Comparison of ENCODE assay signal across 32 mouse cellular contexts in the genomic region with DNA sequence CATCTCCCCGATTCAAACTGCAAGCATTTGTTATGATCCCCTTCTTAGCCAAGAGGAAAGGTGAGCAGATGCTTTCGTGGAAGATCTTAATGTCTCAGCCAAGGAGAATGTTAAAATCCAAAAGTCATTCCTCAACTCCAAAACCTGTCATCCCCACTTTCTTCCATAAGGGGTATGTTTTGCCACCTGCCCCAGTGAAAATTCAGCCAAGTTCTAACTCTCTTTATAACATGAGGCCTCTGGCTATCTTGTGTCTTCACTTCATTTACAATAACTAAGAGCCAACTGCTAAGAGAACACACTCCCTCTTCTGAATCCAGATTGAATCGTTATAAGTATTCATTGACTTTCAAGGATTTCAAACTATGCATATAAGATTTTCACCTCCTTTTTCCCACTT.
"Had no signal": no experiment of that assay in that cellular context is flagged by ENCODE, and none has a peak within 500 bp of the region (broad histone marks: within the 10 kb centered on the region; RNA-seq: fewer than 3 reads in every experiment).

No protein-coding gene starts in this region.

- H3K4me1 ChIP-seq: limb, embryonic 10.5 days; limb, embryonic 12.5 days; limb, embryonic 13.5 days; limb, embryonic 15.5 days; liver, embryonic 12.5 days; liver, embryonic 13.5 days; liver, embryonic 15.5 days; lung, embryonic 15.5 days; megakaryocyte, embryonic 14.5 days; midbrain, embryonic 10.5 days; midbrain, embryonic 12.5 days; midbrain, embryonic 13.5 days; midbrain, embryonic 15.5 days; neural tube, embryonic 12.5 days had no signal

- H3K36me3 ChIP-seq: limb, embryonic 10.5 days; limb, embryonic 12.5 days; limb, embryonic 13.5 days; limb, embryonic 15.5 days; liver, embryonic 12.5 days; liver, embryonic 13.5 days; liver, embryonic 15.5 days; lung, embryonic 15.5 days; midbrain, embryonic 10.5 days; midbrain, embryonic 12.5 days; midbrain, embryonic 13.5 days; midbrain, embryonic 15.5 days; neural tube, embryonic 12.5 days had no signal

- H3K4me3 ChIP-seq: limb, embryonic 10.5 days; limb, embryonic 12.5 days; limb, embryonic 13.5 days; limb, embryonic 15.5 days; liver, embryonic 12.5 days; liver, embryonic 13.5 days; liver, embryonic 15.5 days; lung, embryonic 15.5 days; megakaryocyte, embryonic 14.5 days; midbrain, embryonic 10.5 days; midbrain, embryonic 12.5 days; midbrain, embryonic 13.5 days; midbrain, embryonic 15.5 days; myocyte; neural tube, embryonic 12.5 days had no signal

- H3K9ac ChIP-seq: limb, embryonic 12.5 days; limb, embryonic 13.5 days; limb, embryonic 15.5 days; liver, embryonic 12.5 days; liver, embryonic 13.5 days; liver, embryonic 14.5 days; liver, embryonic 15.5 days; liver, postnatal 0 days; lung, embryonic 14.5 days; lung, embryonic 15.5 days; midbrain, embryonic 12.5 days; midbrain, embryonic 13.5 days; midbrain, embryonic 15.5 days; neural tube, embryonic 12.5 days had no signal

- H3K9me3 ChIP-seq: limb, embryonic 10.5 days; limb, embryonic 12.5 days; limb, embryonic 13.5 days; limb, embryonic 15.5 days; liver, embryonic 12.5 days; liver, embryonic 13.5 days; liver, embryonic 15.5 days; lung, embryonic 15.5 days; megakaryocyte, embryonic 14.5 days; midbrain, embryonic 10.5 days; midbrain, embryonic 12.5 days; midbrain, embryonic 13.5 days; midbrain, embryonic 15.5 days; neural tube, embryonic 12.5 days had no signal

- H3K27me3 ChIP-seq: limb, embryonic 12.5 days; limb, embryonic 13.5 days; limb, embryonic 15.5 days; liver, embryonic 12.5 days; liver, embryonic 13.5 days; liver, embryonic 15.5 days; lung, embryonic 15.5 days; megakaryocyte, embryonic 14.5 days; midbrain, embryonic 12.5 days; midbrain, embryonic 13.5 days; midbrain, embryonic 15.5 days; neural tube, embryonic 12.5 days had no signal

- ATAC-seq: liver, embryonic 12.5 days; liver, postnatal 0 days; lung, postnatal 0 days; midbrain, embryonic 13.5 days; midbrain, embryonic 15.5 days; midbrain, embryonic 16.5 days had no signal

- DNase-seq: left cerebral cortex, postnatal 4 days; liver; liver, embryonic 13.5 days; liver, postnatal 0 days; lung, adult 18-20 months; lung, adult 2 months; lung, embryonic 14.5 days; lung, postnatal 10 days; lung, postnatal 14 days; lung, postnatal 36 days; lung, postnatal 4 days; midbrain, embryonic 14.5 days had no signal

- H3K4me2 ChIP-seq: limb, embryonic 12.5 days; limb, embryonic 13.5 days; limb, embryonic 15.5 days; liver, embryonic 11.5 days; liver, embryonic 12.5 days; liver, embryonic 13.5 days; liver, embryonic 15.5 days; lung, embryonic 14.5 days; lung, embryonic 15.5 days; midbrain, embryonic 11.5 days; midbrain, embryonic 12.5 days; midbrain, embryonic 13.5 days; midbrain, embryonic 15.5 days; neural tube, embryonic 12.5 days had no signal

- H3K27ac ChIP-seq: limb, embryonic 10.5 days; limb, embryonic 12.5 days; limb, embryonic 13.5 days; limb, embryonic 15.5 days; liver, embryonic 12.5 days; liver, embryonic 13.5 days; liver, embryonic 14.5 days; liver, embryonic 15.5 days; lung, embryonic 15.5 days; macrophage; midbrain, embryonic 10.5 days; midbrain, embryonic 12.5 days; midbrain, embryonic 13.5 days; midbrain, embryonic 15.5 days; neural tube, embryonic 12.5 days had no signal
